Mouse (Mus musculus): ENCODE measurements around the gene Ccdc24.

GRCm38 (mm10) chr4:117841566-117841965 is 30.8 kb downstream of the Ccdc24 start:
- TF ChIP-seq CTCF (IDR thresholded peaks at IDR 0.05; ENCODE audit: borderline replicate concordance, control insufficient read depth, extremely low read depth, insufficient read depth, low read length, poor library complexity): no peak
- TF ChIP-seq POLR2A (IDR thresholded peaks at IDR 0.05; ENCODE audit: control insufficient read depth, extremely low read depth, insufficient read depth, low read length, poor library complexity): no peak

All from thymus, adult 2 months (tissue).